Mouse (Mus musculus) embryonic facial prominence, embryonic 10.5 days (tissue): ENCODE data around the gene Ghrhr. TPM values are rescaled to one million over a fixed set of nuclear protein-coding genes. Genes with fewer than 3 reads are reported as not detected.

ENCODE experiments used
- DNase-seq: peaks from one replicate; pipeline ENCODE4 v3.0.0-alpha.2; 2017; ENCODE audit warnings: low spot score
- H3K27ac ChIP-seq: fragments of 300-500 bp; sonication (generic); replicated peaks from 2 replicates; pipeline ENCODE4 v1.5.1; 2016; ENCODE audit warnings: mild to moderate bottlenecking
- H3K27me3 ChIP-seq: fragments of 300-500 bp; sonication (generic); replicated peaks from 2 replicates; pipeline ENCODE4 v1.6.1; 2016; ENCODE audit warnings: low read depth, mild to moderate bottlenecking; ENCODE audit not compliant: poor library complexity, severe bottlenecking
- H3K36me3 ChIP-seq: fragments of 300-500 bp; sonication (generic); replicated peaks from 2 replicates; pipeline ENCODE4 v1.6.1; 2016; ENCODE audit warnings: mild to moderate bottlenecking, moderate library complexity
- H3K4me1 ChIP-seq: fragments of 300-500 bp; sonication (generic); 2 replicates; pipeline ENCODE4 v1.6.1; 2016
- H3K4me3 ChIP-seq: fragments of 300-500 bp; sonication (generic); 2 replicates; pipeline ENCODE4 v1.5.1; 2016; ENCODE audit warnings: mild to moderate bottlenecking, moderate library complexity
- H3K9me3 ChIP-seq: fragments of 300-500 bp; sonication (generic); 2 replicates; pipeline ENCODE4 v1.6.1; 2016; ENCODE audit warnings: mild to moderate bottlenecking
- WGBS: fragments of 180-500 bp; shearing (Covaris S2); methylation state at CpG from one replicate; pipeline ENCODE4 v1.1.7; 2016; 5-methylcytosine and 5-hydroxymethylcytosine counted together
- polyA plus RNA-seq: library from polyadenylated mRNA; unstranded; fragments of >200 nt; fragmentation: Nextera tagmentation; extraction: Ambion mirVana; gene quantifications from 2 replicates; pipeline ENCODE4 v1.2.1, GENCODE M21; 2016

Gene Ghrhr
- polyA plus RNA-seq, 1 experiment from 2014 or later, result not detected

DNA sequence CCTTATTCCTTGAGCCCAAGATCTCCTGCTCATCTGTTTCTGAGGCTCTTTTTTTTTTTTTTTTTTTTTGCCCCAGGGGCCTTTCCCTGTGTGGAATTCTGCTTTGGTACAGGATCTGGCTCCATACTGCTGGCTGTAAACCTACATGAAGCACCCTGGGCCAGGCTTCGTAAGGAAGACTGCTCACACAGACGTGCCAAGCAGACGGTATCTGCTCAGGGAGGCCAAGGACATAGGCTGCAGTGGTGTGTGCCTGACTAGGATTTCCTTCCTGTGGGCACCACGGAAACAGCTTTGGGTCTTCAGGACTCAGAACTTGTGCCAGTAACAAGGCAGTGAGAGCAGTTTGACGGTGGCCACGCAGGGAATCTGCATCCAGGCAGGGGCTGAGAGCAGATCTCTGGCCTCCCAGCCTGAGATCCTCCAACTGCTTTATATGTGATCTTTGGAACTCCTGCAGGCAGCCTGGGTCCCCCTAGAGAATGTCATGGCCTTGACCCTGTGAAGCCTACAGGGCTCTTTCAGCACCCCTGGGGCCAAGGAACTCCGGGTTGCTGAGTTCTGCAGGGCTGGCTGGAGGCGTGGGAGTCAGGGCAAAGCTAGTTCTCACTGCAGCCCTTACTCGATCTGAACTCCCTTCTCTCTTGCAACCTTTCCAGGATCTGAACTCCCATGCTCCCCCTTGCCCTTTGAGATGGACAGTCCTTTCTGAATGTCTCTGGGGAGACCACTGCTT, 26.1 kb downstream of the Ghrhr start:
- H3K4me1 ChIP-seq, result peaks cover 23% of the 10 kb centered on the region
- H3K9me3 ChIP-seq, result no peaks in the 10 kb centered on the region
- 74% methylated on average over 9 of the region's 9 CpGs for WGBS
- H3K27me3 ChIP-seq, result 0 out of 2 replicates have a peak, but pooled peaks cover 11% of the 10 kb centered on the region
- H3K4me3 ChIP-seq, result no peak overlapping the region
- H3K36me3 ChIP-seq, result no peaks in the 10 kb centered on the region
- 0 out of 2 replicates have a peak overlapping the region, but pooled peaks have one; percentile 19 for H3K27ac ChIP-seq
- DNase-seq, result no peak

- Histone ChIP-seq H3K27ac (no peak overlapping the region), H3K9me3 (no peaks in the 10 kb centered on the region), H3K4me3 (no peak overlapping the region), H3K27me3 (0 out of 2 replicates have a peak, but pooled peaks cover 6% of the 10 kb centered on the region), H3K36me3 (no peaks in the 10 kb centered on the region), H3K4me1 (peaks cover 24% of the 10 kb centered on the region)
- 83% methylated on average over 9 of the region's 9 CpGs for WGBS
- no peak for DNase-seq
These were observed 27.6 kb downstream of the Ghrhr start for GRCm38 (mm10) chr6:55403411-55404309.

GRCm38 (mm10) chr6:55404421-55404990, 28.4 kb downstream of the Ghrhr start:
- no peaks in the 10 kb centered on the region for H3K9me3 ChIP-seq
- peaks cover 21% of the 10 kb centered on the region for H3K4me1 ChIP-seq
- 77% methylated on average over 5 of the region's 5 CpGs for WGBS
- H3K27me3 ChIP-seq, result 0 out of 2 replicates have a peak, but pooled peaks cover 5% of the 10 kb centered on the region
- H3K36me3 ChIP-seq, result no peaks in the 10 kb centered on the region
- no peak overlapping the region for H3K27ac ChIP-seq
- DNase-seq, result no peak
- H3K4me3 ChIP-seq, result no peak overlapping the region

DNA sequence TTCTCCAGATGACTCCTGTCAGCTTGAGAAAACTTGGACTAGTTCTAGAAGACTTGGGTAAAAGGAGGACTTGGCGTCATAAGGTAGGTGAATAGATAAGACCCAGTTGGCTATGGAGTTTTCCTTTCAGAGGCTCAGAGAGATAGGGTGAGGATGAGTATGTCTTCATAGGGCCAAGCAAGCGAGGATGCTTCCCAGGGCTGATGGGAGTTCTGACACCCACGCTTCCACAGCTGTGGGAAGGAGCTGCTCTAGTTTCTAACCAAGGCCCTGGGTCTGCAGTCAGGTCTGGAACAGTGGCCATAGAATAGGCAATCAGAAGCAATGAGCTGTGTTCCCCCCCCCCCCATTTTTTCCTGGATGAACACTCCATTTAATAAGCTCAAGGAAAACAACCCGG, 31.2 kb downstream of the Ghrhr start:
- Histone ChIP-seq H3K27ac (no peak overlapping the region), H3K27me3 (no peaks in the 10 kb centered on the region), H3K9me3 (no peaks in the 10 kb centered on the region), H3K4me1 (peaks cover 29% of the 10 kb centered on the region), H3K4me3 (no peak overlapping the region), H3K36me3 (no peaks in the 10 kb centered on the region)
- no peak for DNase-seq
- WGBS, result 84% methylated on average over 4 of the region's 4 CpGs

GRCm38 (mm10) chr6:55410119-55410775, 34.2 kb downstream of the Ghrhr start:
- no peak for DNase-seq
- H3K36me3 ChIP-seq, result no peaks in the 10 kb centered on the region
- 45% methylated on average over 7 of the region's 7 CpGs for WGBS
- H3K4me3 ChIP-seq, result no peak overlapping the region
- H3K9me3 ChIP-seq, result no peaks in the 10 kb centered on the region
- H3K4me1 ChIP-seq, result peaks cover 14% of the 10 kb centered on the region
- H3K27ac ChIP-seq, result no peak overlapping the region
- no peaks in the 10 kb centered on the region for H3K27me3 ChIP-seq

- no peak for DNase-seq
- H3K27me3 ChIP-seq, result no peaks in the 10 kb centered on the region
These were observed 34.9 kb downstream of the Ghrhr start for GRCm38 (mm10) chr6:55410977-55411376.

GRCm38 (mm10) chr6:55416202-55416601, 40.1 kb downstream of the Ghrhr start:
- DNase-seq, result no peak
- 80% methylated on average over 5 of the region's 5 CpGs for WGBS
- no peak overlapping the region for H3K4me3 ChIP-seq
- H3K27ac ChIP-seq, result no peak overlapping the region
- H3K9me3 ChIP-seq, result no peaks in the 10 kb centered on the region
- no peaks in the 10 kb centered on the region for H3K36me3 ChIP-seq
- H3K4me1 ChIP-seq, result peaks cover 12% of the 10 kb centered on the region
- H3K27me3 ChIP-seq, result no peaks in the 10 kb centered on the region

More at GRCm38 (mm10) chr6:55410977-55411376, 34.9 kb downstream of the Ghrhr start:
- H3K9me3 ChIP-seq, result no peaks in the 10 kb centered on the region
- peaks cover 14% of the 10 kb centered on the region for H3K4me1 ChIP-seq
- H3K36me3 ChIP-seq, result no peaks in the 10 kb centered on the region
- H3K4me3 ChIP-seq, result no peak overlapping the region
- no peak overlapping the region for H3K27ac ChIP-seq
- WGBS, result 85% methylated on average over 5 of the region's 5 CpGs

GRCm38 (mm10) chr6:55418746-55419410, 42.8 kb downstream of the Ghrhr start:
- H3K9me3 ChIP-seq, result no peaks in the 10 kb centered on the region
- no peaks in the 10 kb centered on the region for H3K36me3 ChIP-seq
- DNase-seq, result no peak
- peaks cover 19% of the 10 kb centered on the region for H3K4me1 ChIP-seq
- no peak overlapping the region for H3K27ac ChIP-seq
- 64% methylated on average over 2 of the region's 2 CpGs for WGBS
- no peaks in the 10 kb centered on the region for H3K27me3 ChIP-seq
- no peak overlapping the region for H3K4me3 ChIP-seq

- Histone ChIP-seq H3K4me1 (peaks cover 19% of the 10 kb centered on the region), H3K36me3 (no peaks in the 10 kb centered on the region)
These were observed 44.3 kb downstream of the Ghrhr start for GRCm38 (mm10) chr6:55420411-55420810.

GRCm38 (mm10) chr6:55420869-55421361, 44.8 kb downstream of the Ghrhr start:
- H3K4me3 ChIP-seq, result no peak overlapping the region
- 21% methylated on average over 1 of the region's 1 CpGs for WGBS
- no peaks in the 10 kb centered on the region for H3K9me3 ChIP-seq
- H3K4me1 ChIP-seq, result peaks cover 19% of the 10 kb centered on the region
- no peaks in the 10 kb centered on the region for H3K36me3 ChIP-seq
- H3K27me3 ChIP-seq, result no peaks in the 10 kb centered on the region
- peak overlapping the region; percentile 54; the same call in 1 of the 2 replicates for H3K27ac ChIP-seq
- peak; percentile 28 for DNase-seq

More at GRCm38 (mm10) chr6:55420411-55420810, 44.3 kb downstream of the Ghrhr start:
- no peaks in the 10 kb centered on the region for H3K9me3 ChIP-seq
- no peak for DNase-seq
- peak overlapping the region; percentile 54; the same call in 1 of the 2 replicates for H3K27ac ChIP-seq
- no peaks in the 10 kb centered on the region for H3K27me3 ChIP-seq
- WGBS, result 70% methylated on average over 3 of the region's 3 CpGs
- H3K4me3 ChIP-seq, result no peak overlapping the region

DNA sequence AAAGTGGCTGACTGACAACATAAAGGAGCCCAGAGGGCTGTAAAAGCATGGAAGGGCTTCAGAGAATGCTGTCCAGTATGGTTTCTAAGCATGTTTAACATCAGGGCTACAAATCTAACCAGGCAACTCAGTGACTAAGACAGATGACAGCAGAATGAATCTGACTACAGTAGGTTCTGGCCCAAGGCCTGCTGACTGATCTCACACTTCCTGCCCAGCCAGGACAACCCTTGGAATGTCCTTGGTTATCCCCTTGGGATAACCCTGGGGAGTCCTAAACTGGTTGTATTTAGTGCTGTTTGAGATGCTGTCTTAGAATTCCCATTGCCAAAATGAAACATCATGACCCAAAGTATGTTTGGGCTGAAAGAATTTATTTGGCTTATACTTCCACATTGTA, 56.0 kb downstream of the Ghrhr start:
- DNase-seq, result no peak
- Histone ChIP-seq H3K36me3 (no peaks in the 10 kb centered on the region), H3K9me3 (no peaks in the 10 kb centered on the region), H3K27me3 (0 out of 2 replicates have a peak, but pooled peaks cover under 1% of the 10 kb centered on the region), H3K4me1 (peaks cover 29% of the 10 kb centered on the region), H3K4me3 (no peak overlapping the region), H3K27ac (no peak overlapping the region)
